In genomic region chr5:148450924-148451323, GRCm38 (mm10) we compare ENCODE assay signal across 10 mouse cellular contexts. TPM values are rescaled to one million over a fixed set of nuclear protein-coding genes. Genes with fewer than 3 reads are reported as not detected.
DNase-seq lines count a peak whose midpoint lies in the region; ATAC-seq and TF ChIP-seq lines count a peak whose summit lies in the region.
"Had no signal": no experiment of that assay in that cellular context is flagged by ENCODE, and none has a peak within 500 bp of the region (broad histone marks: within the 10 kb centered on the region; RNA-seq: fewer than 3 reads in every experiment).

No protein-coding gene starts in this region.

- no peaks in the 10 kb centered on the region for H3K27me3 ChIP-seq in G1E (ENCODE audit: insufficient read depth, low read length)
- no peaks in the 10 kb centered on the region for H3K27me3 ChIP-seq in liver, adult 2 months (ENCODE audit: control insufficient read depth, insufficient read depth, low read length)
- H3K27me3 ChIP-seq: stomach, embryonic 15.5 days had no signal

- DNase-seq in 416B (ENCODE audit: low read depth) (peak; percentile 80), G1E (ENCODE audit: low spot score) (peak; percentile 26)
- DNase-seq in cerebellum, adult 18-20 months: peak; percentile 43 to 47
- DNase-seq in gastrocnemius, adult 2 months: peak; percentile 56
- peak; percentile 35 to 58 for DNase-seq in kidney, adult 8-10 months
- peak; percentile 44 for DNase-seq in liver, adult 2 months (ENCODE audit: extremely low read depth, low read depth, low spot score)
- DNase-seq in retina, postnatal 1 day: peak; percentile 59
- DNase-seq in urinary bladder, postnatal 36 days (ENCODE audit: low spot score in 2 of 2): peak; percentile 46 to 66

- no peak overlapping the region for H3K27ac ChIP-seq in gastrocnemius, adult 2 months
- no peak overlapping the region for H3K27ac ChIP-seq in liver, adult 2 months (replicated peaks; ENCODE audit: insufficient read depth, low read depth, low read length)
- H3K27ac ChIP-seq: heart, embryonic 13.5 days; stomach, embryonic 15.5 days had no signal

- no peaks in the 10 kb centered on the region for H3K79me2 ChIP-seq in liver, adult 2 months (ENCODE audit: control insufficient read depth, insufficient read depth, low read length)

- H3K4me1 ChIP-seq in G1E (ENCODE audit: insufficient read depth, low read depth, low read length): no peaks in the 10 kb centered on the region
- H3K4me1 ChIP-seq in liver, adult 2 months (ENCODE audit: control insufficient read depth, insufficient read depth, low read length): no peaks in the 10 kb centered on the region
- H3K4me1 ChIP-seq: stomach, embryonic 15.5 days had no signal

- no peak for ATAC-seq in G1E (ENCODE audit: extremely low read depth, insufficient number of reproducible peaks, low FRiP score, poor library complexity, severe bottlenecking)

- intact Hi-C loops in gastrocnemius, adult 2 months (cut with DNase I): loop anchor here (1.0 to 5.0 kb wide), 2 partner anchors 119 to 341 kb away; no protein-coding TSS in a partner anchor

- no peaks in the 10 kb centered on the region for H3K36me3 ChIP-seq in G1E (replicated peaks)
- no peaks in the 10 kb centered on the region for H3K36me3 ChIP-seq in liver, adult 2 months (ENCODE audit: control insufficient read depth, insufficient read depth, low read length)
- H3K36me3 ChIP-seq: heart, embryonic 13.5 days; stomach, embryonic 15.5 days had no signal

- no peak for TF ChIP-seq POLR2A in liver, adult 2 months (IDR thresholded peaks at IDR 0.05; ENCODE audit: extremely low read depth, insufficient read depth, low read length)

- H3K9me3 ChIP-seq in G1E (replicated peaks): no peaks in the 10 kb centered on the region
- H3K9me3 ChIP-seq: heart, embryonic 13.5 days; stomach, embryonic 15.5 days had no signal

- H3K9ac ChIP-seq in liver, adult 2 months (ENCODE audit: low read depth, low read length): no peak overlapping the region
- H3K9ac ChIP-seq: heart, embryonic 13.5 days; stomach, embryonic 15.5 days had no signal

- 27% methylated on average over 11 of the region's 11 CpGs for WGBS in liver, adult 2 months

- no peak overlapping the region for H3K4me3 ChIP-seq in G1E (ENCODE audit: low read depth, low read length)
- no peak overlapping the region for H3K4me3 ChIP-seq in gastrocnemius, adult 2 months
- H3K4me3 ChIP-seq in liver, adult 2 months (ENCODE audit: insufficient read depth, low read depth, low read length): no peak overlapping the region
- H3K4me3 ChIP-seq: heart, embryonic 13.5 days; stomach, embryonic 15.5 days had no signal

- peak; percentile 56 for TF ChIP-seq CTCF in G1E (IDR thresholded peaks at IDR 0.05; ENCODE audit: low read depth, low read length)
- TF ChIP-seq CTCF in gastrocnemius, adult 2 months (IDR thresholded peaks at IDR 0.05): peak; percentile 84
- peak; percentile 77 for TF ChIP-seq CTCF in liver, adult 2 months (IDR thresholded peaks at IDR 0.05; ENCODE audit: low read depth, low read length)

RNA-seq across cellular contexts. Expression of gene Slc7a1, which starts 51.2 kb away (rescaled TPM):
- total RNA-seq in G1E (2014; fragmentation: Nextera tagmentation): 86.4 and 102 TPM in 2 replicates
- 15.6 and 20.2 TPM in 2 replicates for total RNA-seq in G1E (2017)
- 42.2 and 44.5 TPM in 2 replicates for polyA plus RNA-seq in G1E (2012)
- 1 to 10 TPM; 2.4 to 3.0 TPM for total RNA-seq in gastrocnemius, adult 2 months (2021)
- total RNA-seq in liver, adult 2 months (2014; rRNA removed): 0.18 and 1.2 TPM in 2 replicates
- polyA plus RNA-seq in liver, adult 2 months (2012; rRNA removed): 0.23 and 0.27 TPM in 2 replicates

Comparison
In these comparisons a context has a peak if more than half of its experiments do, and no peak if none do; other contexts are left out.
1. DNase-seq: peak in every context shown above with its lines; median percentile 80 in 416B; 59 in retina, postnatal 1 day; 56 in gastrocnemius, adult 2 months; 56 in urinary bladder, postnatal 36 days; 46 in kidney, adult 8-10 months; 45 in cerebellum, adult 18-20 months; 44 in liver, adult 2 months; 26 in G1E.